Mouse (Mus musculus): ENCODE measurements around the gene Gpkow. TPM values are rescaled to one million over a fixed set of nuclear protein-coding genes. Genes with fewer than 3 reads are reported as not detected.

Gene Gpkow
- total and polyA plus RNA-seq, 3 experiments: 9.3 to 32.2 (median 14.6) TPM

- TF ChIP-seq CHD1 (IDR thresholded peaks at IDR 0.05; ENCODE audit: low read depth, low read length): no peak
- no peak for TF ChIP-seq ZC3H11A (IDR thresholded peaks at IDR 0.05; ENCODE audit: low read depth, low read length)
Measured at GRCm38 (mm10) chrX:7724135-7724534, 27.2 kb downstream of the Gpkow start (continued).

GRCm38 (mm10) chrX:7725841-7726240 lies 28.9 kb downstream of the Gpkow start:
- Histone ChIP-seq H3K9ac (ENCODE audit: insufficient read depth, low read depth) (no peak overlapping the region), H3K27me3 (replicated peaks) (no peaks in the 10 kb centered on the region), H3K36me3 (replicated peaks in 1 of 2; ENCODE audit: control insufficient read depth in 1 of 2, insufficient read depth in 1 of 2, low read length in 1 of 2) (peaks cover 28 to 44% of the 10 kb centered on the region in 2 experiments), H3K9me3 (replicated peaks; ENCODE audit: low read length) (no peaks in the 10 kb centered on the region), H3K27ac (ENCODE audit: insufficient read depth, low read depth) (no peak overlapping the region), H3K4me3 (replicated peaks in 1 of 3; ENCODE audit: low read depth in 2 of 3, low read length in 2 of 3, poor library complexity in 1 of 3) (no peak overlapping the region), H3K4me1 (ENCODE audit: control insufficient read depth in 1 of 2, insufficient read depth in 2 of 2) (peaks cover 11 to 21% of the 10 kb centered on the region in 2 experiments; a peak in 3 of 4 replicates), H3K79me2 (replicated peaks; ENCODE audit: control insufficient read depth, extremely low read depth, insufficient read depth, poor library complexity, severe bottlenecking) (peaks cover 16% of the 10 kb centered on the region), H3K4me2 (ENCODE audit: insufficient read depth, low read depth, poor library complexity, severe bottlenecking) (no peak overlapping the region)
- no peak for DNase-seq (ENCODE audit: extremely low read depth)
- in situ Hi-C loops (cut with MboI; ENCODE audit: low pct_ligation_motif_present, low pct_unique_long_range_greater_than_20kb, low sequenced_read_pairs) (no loop called here), dilution Hi-C loops (cut with MboI; ENCODE audit: extremely low pct_ligation_motif_present, extremely low pct_unique_long_range_greater_than_20kb, low sequenced_read_pairs) (no loop called here)
- TF ChIP-seq UBTF (IDR thresholded peaks at IDR 0.05; ENCODE audit: low read depth, low read length): no peak
- TF ChIP-seq PAX5 (IDR thresholded peaks at IDR 0.05; ENCODE audit: low read length): no peak
- TF ChIP-seq MEF2A (IDR thresholded peaks at IDR 0.05; ENCODE audit: borderline replicate concordance, low read depth, low read length): no peak
- no peak for TF ChIP-seq NELFE (IDR thresholded peaks at IDR 0.05; ENCODE audit: low read depth, low read length)
- no peak for TF ChIP-seq IRF4 (IDR thresholded peaks at IDR 0.05; ENCODE audit: low read depth, low read length)
- no peak for TF ChIP-seq POLR2AphosphoS2 (IDR thresholded peaks at IDR 0.05; ENCODE audit: low read depth, low read length)

- H3K4me1 ChIP-seq (ENCODE audit: control insufficient read depth in 1 of 2, insufficient read depth in 2 of 2): peaks cover 11 to 20% of the 10 kb centered on the region in 2 experiments; a peak in 3 of 4 replicates
- TF ChIP-seq GABPA (IDR thresholded peaks at IDR 0.05; ENCODE audit: insufficient replicate concordance, low read depth, low read length): no peak
- no peak for TF ChIP-seq SMC3 (IDR thresholded peaks at IDR 0.05; ENCODE audit: low read depth, low read length)
- TF ChIP-seq SIN3A (IDR thresholded peaks at IDR 0.05; ENCODE audit: low read length): no peak
- no peak for TF ChIP-seq E2F4 (IDR thresholded peaks at IDR 0.05; ENCODE audit: insufficient replicate concordance, low read depth, low read length)
- H3K9ac ChIP-seq (ENCODE audit: insufficient read depth, low read depth): no peak overlapping the region
- dilution Hi-C loops (cut with MboI; ENCODE audit: extremely low pct_ligation_motif_present, extremely low pct_unique_long_range_greater_than_20kb, low sequenced_read_pairs): no loop called here
- in situ Hi-C loops (cut with MboI; ENCODE audit: low pct_ligation_motif_present, low pct_unique_long_range_greater_than_20kb, low sequenced_read_pairs): no loop called here
- H3K9me3 ChIP-seq (replicated peaks; ENCODE audit: low read length): no peaks in the 10 kb centered on the region
- no peaks in the 10 kb centered on the region for H3K27me3 ChIP-seq (replicated peaks)
- H3K4me3 ChIP-seq (replicated peaks in 1 of 3; ENCODE audit: low read depth in 2 of 3, low read length in 2 of 3, poor library complexity in 1 of 3): no peak overlapping the region
- H3K36me3 ChIP-seq (replicated peaks in 1 of 2; ENCODE audit: control insufficient read depth in 1 of 2, insufficient read depth in 1 of 2, low read length in 1 of 2): peaks cover 28 to 50% of the 10 kb centered on the region in 2 experiments
- H3K79me2 ChIP-seq (replicated peaks; ENCODE audit: control insufficient read depth, extremely low read depth, insufficient read depth, poor library complexity, severe bottlenecking): peaks cover 16% of the 10 kb centered on the region
- no peak overlapping the region for H3K4me2 ChIP-seq (ENCODE audit: insufficient read depth, low read depth, poor library complexity, severe bottlenecking)
- DNase-seq (ENCODE audit: extremely low read depth): no peak
- H3K27ac ChIP-seq (ENCODE audit: insufficient read depth, low read depth): no peak overlapping the region
Measured at GRCm38 (mm10) chrX:7727176-7727575, 30.2 kb downstream of the Gpkow start.

All from CH12.LX (cell line).